Mouse (Mus musculus): ENCODE measurements around the gene Adcy5. TPM values are rescaled to one million over a fixed set of nuclear protein-coding genes. Genes with fewer than 3 reads are reported as not detected.

The Adcy5 gene
- total RNA-seq (2017): not detected in 2 replicates

- no peak for ATAC-seq (replicated peaks in 1 of 2; ENCODE audit: insufficient read depth in 1 of 2, low FRiP score in 2 of 2, low TSS enrichment in 1 of 2, low read depth in 1 of 2, poor library complexity in 2 of 2, severe bottlenecking in 2 of 2)
These were observed at the start of gene Adcy5 for GRCm38 (mm10) chr16:35154641-35155390. TSS of gene Adcy5 (plus strand) at chr16:35154877.

- no peak for ATAC-seq (replicated peaks in 1 of 2; ENCODE audit: insufficient read depth in 1 of 2, low FRiP score in 2 of 2, low TSS enrichment in 1 of 2, low read depth in 1 of 2, poor library complexity in 2 of 2, severe bottlenecking in 2 of 2)
These were observed 46.7 kb upstream of the Adcy5 start for GRCm38 (mm10) chr16:35107985-35108384.

GRCm38 (mm10) chr16:35109156-35109555 lies 45.5 kb upstream of the Adcy5 start:
- no peak for ATAC-seq (replicated peaks in 1 of 2; ENCODE audit: insufficient read depth in 1 of 2, low FRiP score in 2 of 2, low TSS enrichment in 1 of 2, low read depth in 1 of 2, poor library complexity in 2 of 2, severe bottlenecking in 2 of 2)

- ATAC-seq (replicated peaks in 1 of 2; ENCODE audit: insufficient read depth in 1 of 2, low FRiP score in 2 of 2, low TSS enrichment in 1 of 2, low read depth in 1 of 2, poor library complexity in 2 of 2, severe bottlenecking in 2 of 2): no peak
These were observed 44.9 kb upstream of the Adcy5 start for GRCm38 (mm10) chr16:35109656-35110291.

GRCm38 (mm10) chr16:35110410-35111142 lies 44.1 kb upstream of the Adcy5 start:
- peak; percentile 85 to 91 for ATAC-seq (replicated peaks in 1 of 2; ENCODE audit: insufficient read depth in 1 of 2, low FRiP score in 2 of 2, low TSS enrichment in 1 of 2, low read depth in 1 of 2, poor library complexity in 2 of 2, severe bottlenecking in 2 of 2)

- no peak for ATAC-seq (replicated peaks in 1 of 2; ENCODE audit: insufficient read depth in 1 of 2, low FRiP score in 2 of 2, low TSS enrichment in 1 of 2, low read depth in 1 of 2, poor library complexity in 2 of 2, severe bottlenecking in 2 of 2)
These were observed 43.5 kb upstream of the Adcy5 start for GRCm38 (mm10) chr16:35111143-35111620.

- no peak for ATAC-seq (replicated peaks in 1 of 2; ENCODE audit: insufficient read depth in 1 of 2, low FRiP score in 2 of 2, low TSS enrichment in 1 of 2, low read depth in 1 of 2, poor library complexity in 2 of 2, severe bottlenecking in 2 of 2)
These were observed 41.2 kb upstream of the Adcy5 start for GRCm38 (mm10) chr16:35113496-35113895.

GRCm38 (mm10) chr16:35116328-35116956 lies 38.2 kb upstream of the Adcy5 start:
- peak in 1 of 2 experiments; percentile 12; a peak in 1 of 4 replicates for ATAC-seq (replicated peaks in 1 of 2; ENCODE audit: insufficient read depth in 1 of 2, low FRiP score in 2 of 2, low TSS enrichment in 1 of 2, low read depth in 1 of 2, poor library complexity in 2 of 2, severe bottlenecking in 2 of 2)

- ATAC-seq (replicated peaks in 1 of 2; ENCODE audit: insufficient read depth in 1 of 2, low FRiP score in 2 of 2, low TSS enrichment in 1 of 2, low read depth in 1 of 2, poor library complexity in 2 of 2, severe bottlenecking in 2 of 2): no peak
These were observed 37.2 kb upstream of the Adcy5 start for GRCm38 (mm10) chr16:35117436-35117835.

GRCm38 (mm10) chr16:35120603-35121002 lies 34.1 kb upstream of the Adcy5 start:
- ATAC-seq (replicated peaks in 1 of 2; ENCODE audit: insufficient read depth in 1 of 2, low FRiP score in 2 of 2, low TSS enrichment in 1 of 2, low read depth in 1 of 2, poor library complexity in 2 of 2, severe bottlenecking in 2 of 2): no peak

- ATAC-seq (replicated peaks in 1 of 2; ENCODE audit: insufficient read depth in 1 of 2, low FRiP score in 2 of 2, low TSS enrichment in 1 of 2, low read depth in 1 of 2, poor library complexity in 2 of 2, severe bottlenecking in 2 of 2): no peak
These were observed 27.4 kb upstream of the Adcy5 start for GRCm38 (mm10) chr16:35127270-35127669.

GRCm38 (mm10) chr16:35130172-35130571 lies 24.5 kb upstream of the Adcy5 start:
- ATAC-seq (replicated peaks in 1 of 2; ENCODE audit: insufficient read depth in 1 of 2, low FRiP score in 2 of 2, low TSS enrichment in 1 of 2, low read depth in 1 of 2, poor library complexity in 2 of 2, severe bottlenecking in 2 of 2): no peak

- ATAC-seq (replicated peaks in 1 of 2; ENCODE audit: insufficient read depth in 1 of 2, low FRiP score in 2 of 2, low TSS enrichment in 1 of 2, low read depth in 1 of 2, poor library complexity in 2 of 2, severe bottlenecking in 2 of 2): no peak
These were observed 15.3 kb upstream of the Adcy5 start for GRCm38 (mm10) chr16:35139416-35139815.

GRCm38 (mm10) chr16:35139873-35140619 lies 14.6 kb upstream of the Adcy5 start:
- ATAC-seq (replicated peaks in 1 of 2; ENCODE audit: insufficient read depth in 1 of 2, low FRiP score in 2 of 2, low TSS enrichment in 1 of 2, low read depth in 1 of 2, poor library complexity in 2 of 2, severe bottlenecking in 2 of 2): no peak; a peak in 1 of 4 replicates

- no peak for ATAC-seq (replicated peaks in 1 of 2; ENCODE audit: insufficient read depth in 1 of 2, low FRiP score in 2 of 2, low TSS enrichment in 1 of 2, low read depth in 1 of 2, poor library complexity in 2 of 2, severe bottlenecking in 2 of 2)
These were observed 14.1 kb upstream of the Adcy5 start for GRCm38 (mm10) chr16:35140620-35140975.

GRCm38 (mm10) chr16:35141839-35142238 lies 12.8 kb upstream of the Adcy5 start:
- no peak for ATAC-seq (replicated peaks in 1 of 2; ENCODE audit: insufficient read depth in 1 of 2, low FRiP score in 2 of 2, low TSS enrichment in 1 of 2, low read depth in 1 of 2, poor library complexity in 2 of 2, severe bottlenecking in 2 of 2)

- ATAC-seq (replicated peaks in 1 of 2; ENCODE audit: insufficient read depth in 1 of 2, low FRiP score in 2 of 2, low TSS enrichment in 1 of 2, low read depth in 1 of 2, poor library complexity in 2 of 2, severe bottlenecking in 2 of 2): no peak
These were observed 8.5 kb upstream of the Adcy5 start for GRCm38 (mm10) chr16:35146153-35146552.
